Mouse (Mus musculus) liver, embryonic 14.5 days (tissue): Measurements from ENCODE around the gene Eya2. TPM values are rescaled to one million over a fixed set of nuclear protein-coding genes. Genes with fewer than 3 reads are reported as not detected.

Source experiments
- ATAC-seq: fragments of 200-750 bp; cut with Nextera tagmentation; 2 replicates; pipeline ENCODE4 v1.8.0; 2017; ENCODE audit warnings: moderate number of reproducible peaks, mild to moderate bottlenecking, moderate library complexity; ENCODE audit not compliant: insufficient read depth
- DNase-seq, 3 experiments: peaks; one replicate each; pipeline ENCODE4 v3.0.0-alpha.2; 2012 to 2013; ENCODE audit warnings: low read depth in 3 of 3, low spot score in 3 of 3
- H3K27ac ChIP-seq: fragments of 300-500 bp; sonication (generic); 2 replicates; pipeline ENCODE4 v1.5.1; 2014; ENCODE audit warnings: moderate library complexity, mild to moderate bottlenecking, control low read depth, inconsistent platforms
- H3K27me3 ChIP-seq: fragments of 300-500 bp; sonication (generic); 2 replicates; pipeline ENCODE4 v1.6.1; 2014; ENCODE audit warnings: mild to moderate bottlenecking, low read length, moderate library complexity; ENCODE audit not compliant: control insufficient read depth, insufficient read depth
- H3K36me3 ChIP-seq: fragments of 300-500 bp; sonication (generic); replicated peaks from 2 replicates; pipeline ENCODE4 v1.6.1; 2014; ENCODE audit warnings: low read depth; ENCODE audit not compliant: control insufficient read depth, insufficient read depth
- H3K4me1 ChIP-seq, 2 experiments: fragments of 200-500 bp in 1 of 2; fragments of 300-500 bp in 1 of 2; sonication (generic) in 1 of 2; replicated peaks; 2 replicates each; pipeline ENCODE4 v1.6.1; 2012 to 2014; ENCODE audit warnings: antibody characterized with exemption in 1 of 2, inconsistent platforms in 1 of 2, low read length in 1 of 2; ENCODE audit not compliant: control insufficient read depth in 2 of 2, insufficient read depth in 2 of 2
- H3K4me2 ChIP-seq: fragments of 300-500 bp; sonication (generic); 2 replicates; pipeline ENCODE4 v1.6.1; 2014; ENCODE audit warnings: low read depth, mild to moderate bottlenecking, control low read depth, moderate library complexity
- H3K4me3 ChIP-seq, 2 experiments: fragments of 200-500 bp in 1 of 2; fragments of 300-500 bp in 1 of 2; sonication (generic) in 1 of 2; 2 replicates each; pipeline ENCODE4 v1.5.1; 2012 to 2014; ENCODE audit warnings: low read depth in 2 of 2, low read length in 2 of 2, mild to moderate bottlenecking in 2 of 2, control low read depth in 1 of 2, inconsistent platforms in 1 of 2, moderate library complexity in 1 of 2; ENCODE audit not compliant: insufficient read depth in 1 of 2
- H3K9ac ChIP-seq: fragments of 300-500 bp; sonication (generic); replicated peaks from 2 replicates; pipeline ENCODE4 v1.6.1; 2014; ENCODE audit warnings: mild to moderate bottlenecking, control low read depth, moderate library complexity
- H3K9me3 ChIP-seq: fragments of 300-500 bp; sonication (generic); 2 replicates; pipeline ENCODE4 v1.6.1; 2016; ENCODE audit warnings: low read length, mixed read lengths; ENCODE audit not compliant: control insufficient read depth
- CTCF ChIP-seq: IDR thresholded peaks from 2 replicates; pipeline ENCODE4 v1.5.1; 2016; ENCODE audit warnings: antibody characterized with exemption, low read depth, control low read depth
- EP300 ChIP-seq: IDR thresholded peaks from 2 replicates; pipeline ENCODE4 v1.6.1; 2016; ENCODE audit warnings: antibody characterized with exemption, low read depth
- WGBS: fragments of 180-500 bp; shearing (Covaris S2); extraction: QIAGEN DNeasy Blood & Tissue Kit; methylation state at CpG from one replicate; pipeline ENCODE4 v1.1.7; 2014; ENCODE audit not compliant: insufficient replicate concordance; 5-methylcytosine and 5-hydroxymethylcytosine counted together
- polyA plus RNA-seq, 2 experiments: library from polyadenylated mRNA; depleted of rRNA in 1 of 2; stranded (reverse) in 1 of 2; unstranded in 1 of 2; fragments of >200 nt; fragmentation: Nextera tagmentation in 1 of 2; extraction: Ambion mirVana in 1 of 2; gene quantifications; 2 replicates each; pipeline versions ENCODE4 v1.2.1 to v1.2.3; 2012 to 2014

Eya2 gene
- polyA plus RNA-seq, 2 experiments: 0.13 to 0.16 TPM

DNA sequence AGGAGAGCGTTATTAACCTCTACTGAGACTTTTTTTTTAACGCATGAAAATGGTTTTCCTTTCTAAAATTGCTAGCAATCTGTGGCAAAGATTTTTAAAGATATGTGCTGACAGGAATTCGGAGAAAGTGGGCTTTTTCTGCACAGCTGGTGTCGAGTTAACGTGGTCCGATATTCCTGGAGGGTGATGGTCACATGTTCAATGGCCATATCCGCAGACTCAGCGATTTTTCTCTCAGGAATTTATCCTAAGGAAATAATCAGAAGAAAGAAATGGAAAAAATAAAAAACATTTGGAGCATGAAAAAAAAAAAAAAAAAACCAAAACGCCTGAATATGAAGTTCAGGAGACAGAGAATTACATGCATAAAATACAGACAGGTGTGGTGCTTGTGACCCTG lies 27.0 kb upstream of the Eya2 start:
- Histone ChIP-seq H3K4me3 (no peak overlapping the region), H3K9me3 (no peaks in the 10 kb centered on the region), H3K4me2 (no peak overlapping the region), H3K9ac (no peak overlapping the region), H3K27ac (no peak overlapping the region), H3K27me3 (peaks cover 9% of the 10 kb centered on the region), H3K36me3 (no peaks in the 10 kb centered on the region), H3K4me1 (no peaks in the 10 kb centered on the region)
- WGBS: 55% methylated on average over 9 of the region's 9 CpGs
- no peak for TF ChIP-seq EP300
- no peak for TF ChIP-seq CTCF
- DNase-seq (no peak), ATAC-seq (no peak)

DNA sequence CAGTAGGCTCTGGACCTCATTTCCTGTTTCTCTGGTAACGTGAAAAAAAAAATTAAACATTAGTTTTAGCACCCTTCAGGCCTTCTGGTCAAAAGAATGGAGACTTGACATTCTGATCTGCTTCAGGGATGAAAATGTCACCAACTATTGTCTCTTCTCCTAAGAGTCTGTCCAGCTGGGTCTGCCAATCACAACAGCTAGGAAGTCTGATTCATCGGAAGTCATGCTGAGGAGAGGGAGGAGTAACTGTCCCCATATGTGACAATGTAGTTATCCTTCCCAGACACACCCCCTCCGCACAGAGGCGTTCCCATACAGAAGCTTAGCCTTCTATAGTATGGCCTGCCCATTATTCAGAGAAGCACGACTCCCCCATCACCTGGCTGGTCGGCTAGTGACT lies 25.9 kb upstream of the Eya2 start:
- H3K27me3 ChIP-seq: no peaks in the 10 kb centered on the region; the same call in 1 of the 2 replicates
- H3K9me3 ChIP-seq: no peaks in the 10 kb centered on the region
- TF ChIP-seq CTCF: no peak
- no peak for TF ChIP-seq EP300
- no peak for ATAC-seq
- no peak overlapping the region for H3K4me3 ChIP-seq
- no peaks in the 10 kb centered on the region for H3K36me3 ChIP-seq
- H3K27ac ChIP-seq: no peak overlapping the region
- no peak overlapping the region for H3K4me2 ChIP-seq
- no peak for DNase-seq
- 50% methylated on average over 6 of the region's 6 CpGs for WGBS
- no peaks in the 10 kb centered on the region for H3K4me1 ChIP-seq
- H3K9ac ChIP-seq: no peak overlapping the region

DNA sequence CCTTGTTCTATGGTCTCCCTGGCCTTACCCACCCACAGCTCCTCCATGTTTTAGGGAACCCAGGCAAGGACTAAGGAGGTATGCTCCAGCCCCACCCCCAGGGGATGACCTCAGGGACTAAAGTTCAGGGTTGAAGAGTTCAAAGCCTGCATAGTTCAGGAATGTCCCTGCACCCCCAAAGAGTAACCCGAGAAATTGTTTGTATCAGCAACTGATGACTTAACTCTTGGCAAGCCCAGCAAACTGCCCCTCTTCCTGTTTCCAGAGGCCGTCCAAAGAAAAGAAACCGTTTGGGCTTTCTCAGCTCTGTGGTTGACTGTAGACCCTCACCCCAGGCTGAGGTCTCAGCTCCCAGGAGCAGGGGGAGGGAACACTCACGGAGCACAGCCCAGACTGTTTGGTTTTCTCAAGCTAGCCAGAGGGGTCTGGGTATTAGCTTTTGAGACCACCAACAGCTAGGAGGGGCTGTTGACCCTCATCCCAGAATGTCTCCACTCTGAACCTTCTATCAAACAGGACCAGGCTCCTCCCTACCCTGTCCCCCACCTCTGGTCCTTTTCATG lies 23.5 kb upstream of the Eya2 start:
- H3K4me1 ChIP-seq: no peaks in the 10 kb centered on the region
- no peak overlapping the region for H3K4me3 ChIP-seq
- no peak overlapping the region for H3K27ac ChIP-seq
- H3K9me3 ChIP-seq: no peaks in the 10 kb centered on the region
- 26% methylated on average over 4 of the region's 4 CpGs for WGBS
- H3K27me3 ChIP-seq: no peaks in the 10 kb centered on the region
- TF ChIP-seq EP300 (no peak), CTCF (no peak)
- DNase-seq (no peak), ATAC-seq (no peak)
- no peak overlapping the region for H3K9ac ChIP-seq
- no peaks in the 10 kb centered on the region for H3K36me3 ChIP-seq
- H3K4me2 ChIP-seq: no peak overlapping the region

DNA sequence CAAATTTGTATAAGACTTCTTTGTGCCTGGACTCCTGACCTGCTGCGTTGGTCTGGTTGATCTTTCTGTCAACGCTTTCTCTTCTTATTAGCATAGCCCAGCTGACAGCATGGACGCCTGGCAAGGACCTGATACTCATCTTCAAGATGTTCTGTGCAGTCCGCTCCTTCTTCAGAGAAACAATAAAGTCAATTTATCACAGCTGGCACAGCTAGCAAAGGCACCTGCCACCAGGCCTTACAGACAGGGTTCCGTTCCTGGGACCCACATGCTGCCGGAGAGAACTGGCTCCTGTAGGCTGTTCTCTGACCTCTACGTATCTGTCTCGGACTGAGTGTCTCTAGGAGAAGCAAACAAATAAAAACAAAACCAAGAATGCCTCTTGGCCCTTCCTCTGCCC lies 11.8 kb upstream of the Eya2 start:
- no peaks in the 10 kb centered on the region for H3K9me3 ChIP-seq
- no peak overlapping the region for H3K27ac ChIP-seq
- ATAC-seq (no peak), DNase-seq (no peak)
- TF ChIP-seq CTCF: no peak
- TF ChIP-seq EP300: no peak
- no peak overlapping the region for H3K4me2 ChIP-seq
- no peaks in the 10 kb centered on the region for H3K4me1 ChIP-seq
- WGBS: 67% methylated on average over 8 of the region's 8 CpGs
- no peaks in the 10 kb centered on the region for H3K36me3 ChIP-seq
- no peak overlapping the region for H3K9ac ChIP-seq
- H3K27me3 ChIP-seq: no peaks in the 10 kb centered on the region
- H3K4me3 ChIP-seq: no peak overlapping the region

DNA sequence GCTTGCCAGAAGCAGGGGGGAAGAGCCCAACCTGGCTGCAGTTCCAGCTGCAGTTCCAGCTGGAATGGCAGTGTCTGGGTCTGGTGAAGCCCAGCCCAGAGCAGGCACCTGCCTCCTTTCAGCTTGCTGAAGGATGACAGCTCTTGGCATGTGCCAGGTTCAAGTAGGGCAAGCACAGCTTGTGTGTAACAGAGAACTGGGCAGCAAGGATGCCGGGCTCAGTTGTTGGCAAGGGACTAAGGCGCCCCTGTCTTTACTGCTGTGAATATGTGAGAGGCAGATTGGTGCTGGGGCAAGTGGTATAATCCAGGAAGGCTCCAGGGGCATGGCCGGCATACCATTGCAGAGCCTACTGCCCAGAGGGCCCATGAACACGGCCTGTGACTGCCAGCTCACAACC lies 11.3 kb upstream of the Eya2 start:
- Histone ChIP-seq H3K9me3 (no peaks in the 10 kb centered on the region), H3K4me2 (no peak overlapping the region), H3K36me3 (no peaks in the 10 kb centered on the region), H3K27ac (no peak overlapping the region), H3K27me3 (no peaks in the 10 kb centered on the region), H3K9ac (no peak overlapping the region), H3K4me3 (no peak overlapping the region), H3K4me1 (no peaks in the 10 kb centered on the region)
- TF ChIP-seq EP300 (no peak), CTCF (no peak)
- 59% methylated on average over 4 of the region's 4 CpGs for WGBS
- no peak for ATAC-seq
- no peak for DNase-seq
